ENCODE assay signal across 8 mouse cellular contexts in genomic region chr10:43722711-43723614, GRCm38 (mm10).
DNase-seq lines count a peak whose midpoint lies in the region; ATAC-seq and TF ChIP-seq lines count a peak whose summit lies in the region.

No protein-coding gene starts in this region.

- H3K4me1 ChIP-seq in embryonic facial prominence, embryonic 13.5 days: peaks cover 36% of the 10 kb centered on the region
- H3K4me1 ChIP-seq in hindbrain, embryonic 16.5 days (ENCODE audit: control insufficient read depth, insufficient read depth, low read depth, low read length): peaks cover 15% of the 10 kb centered on the region
- peaks cover 7 to 8% of the 10 kb centered on the region in 2 experiments; a peak in 3 of 4 replicates for H3K4me1 ChIP-seq in liver, embryonic 14.5 days (replicated peaks; ENCODE audit: control insufficient read depth in 2 of 2, insufficient read depth in 2 of 2, low read length in 1 of 2)

- no peak for TF ChIP-seq EP300 in liver, embryonic 14.5 days (IDR thresholded peaks at IDR 0.05; ENCODE audit: low read depth)

- peak overlapping the region; percentile 62 for H3K9ac ChIP-seq in embryonic facial prominence, embryonic 13.5 days
- H3K9ac ChIP-seq in hindbrain, embryonic 16.5 days (ENCODE audit: low read depth, low read length): peak overlapping the region; percentile 44
- H3K9ac ChIP-seq in liver, embryonic 14.5 days (replicated peaks): peak overlapping the region; percentile 51

- TF ChIP-seq CTCF in layer of hippocampus, adult 2 months (conservative IDR thresholded peaks at IDR 0.05): no peak
- TF ChIP-seq CTCF in liver, embryonic 14.5 days (IDR thresholded peaks at IDR 0.05; ENCODE audit: low read depth): no peak

- 1% methylated on average over 23 of the region's 23 CpGs for WGBS in embryonic facial prominence, embryonic 13.5 days
- WGBS in hindbrain, embryonic 16.5 days: 3% methylated on average over 23 of the region's 23 CpGs
- 12% methylated on average over 23 of the region's 23 CpGs for WGBS in liver, embryonic 14.5 days (ENCODE audit: insufficient replicate concordance)

- peaks cover 22% of the 10 kb centered on the region for H3K27me3 ChIP-seq in embryonic facial prominence, embryonic 13.5 days
- H3K27me3 ChIP-seq in hindbrain, embryonic 16.5 days (replicated peaks; ENCODE audit: control insufficient read depth, insufficient read depth, low read length): no peaks in the 10 kb centered on the region
- H3K27me3 ChIP-seq in liver, embryonic 14.5 days (ENCODE audit: control insufficient read depth, insufficient read depth, low read length): peaks cover 13% of the 10 kb centered on the region

- H3K27ac ChIP-seq in layer of hippocampus, adult 2 months: no peak overlapping the region; the same call in 1 of the 2 replicates
- H3K27ac ChIP-seq in embryonic facial prominence, embryonic 13.5 days: peak overlapping the region; percentile 66
- peak overlapping the region; percentile 62 for H3K27ac ChIP-seq in hindbrain, embryonic 16.5 days (ENCODE audit: low read depth, low read length)
- H3K27ac ChIP-seq in liver, embryonic 14.5 days: no peak overlapping the region

- peak overlapping the region; percentile 78 for H3K4me2 ChIP-seq in embryonic facial prominence, embryonic 13.5 days
- H3K4me2 ChIP-seq in hindbrain, embryonic 16.5 days (ENCODE audit: low read length): peak overlapping the region; percentile 70
- peak overlapping the region; percentile 68 for H3K4me2 ChIP-seq in liver, embryonic 14.5 days (ENCODE audit: low read depth)

- no peaks in the 10 kb centered on the region for H3K9me3 ChIP-seq in embryonic facial prominence, embryonic 13.5 days
- H3K9me3 ChIP-seq in hindbrain, embryonic 16.5 days (ENCODE audit: control insufficient read depth, low read length): no peaks in the 10 kb centered on the region
- H3K9me3 ChIP-seq in liver, embryonic 14.5 days (ENCODE audit: control insufficient read depth, low read length): no peaks in the 10 kb centered on the region

- no peaks in the 10 kb centered on the region for H3K36me3 ChIP-seq in embryonic facial prominence, embryonic 13.5 days
- H3K36me3 ChIP-seq in hindbrain, embryonic 16.5 days (ENCODE audit: control insufficient read depth, insufficient read depth, low read length): no peaks in the 10 kb centered on the region
- no peaks in the 10 kb centered on the region for H3K36me3 ChIP-seq in liver, embryonic 14.5 days (replicated peaks; ENCODE audit: control insufficient read depth, insufficient read depth, low read depth)

- no peak for DNase-seq in layer of hippocampus, adult 2 months (ENCODE audit: low spot score in 2 of 2)
- DNase-seq in layer of hippocampus, adult 9-11 months: no peak
- no peak for DNase-seq in liver, embryonic 14.5 days (ENCODE audit: low read depth in 3 of 3, low spot score in 3 of 3)
- peak; percentile 67 for DNase-seq in neural tube, embryonic 10.5 days (ENCODE audit: extremely low spot score, low spot score)
- DNase-seq in natural killer cell, adult 2 months (ENCODE audit: low spot score in 2 of 2): no peak
- DNase-seq in gastrocnemius, postnatal 25 days: no peak

- H3K4me3 ChIP-seq in layer of hippocampus, adult 2 months: peak overlapping the region; percentile 52
- peak overlapping the region; percentile 39 for H3K4me3 ChIP-seq in embryonic facial prominence, embryonic 13.5 days
- peak overlapping the region; percentile 33 for H3K4me3 ChIP-seq in hindbrain, embryonic 16.5 days (ENCODE audit: low read length)
- H3K4me3 ChIP-seq in liver, embryonic 14.5 days (ENCODE audit: insufficient read depth in 1 of 2, low read depth in 2 of 2, low read length in 2 of 2): peak overlapping the region; percentile 34 to 47

- peak; percentile 60; the same call in 1 of the 2 replicates for ATAC-seq in embryonic facial prominence, embryonic 13.5 days (ENCODE audit: insufficient number of reproducible peaks, insufficient read depth, low FRiP score, low TSS enrichment, low read depth)
- peak; percentile 69 for ATAC-seq in hindbrain, embryonic 16.5 days
- ATAC-seq in liver, embryonic 14.5 days (ENCODE audit: insufficient read depth): no peak

Comparison
In these comparisons a context has a peak if more than half of its experiments do, and no peak if none do; other contexts are left out.
1. H3K27ac ChIP-seq: peak in embryonic facial prominence, embryonic 13.5 days (single experiment) and hindbrain, embryonic 16.5 days (single experiment); none in layer of hippocampus, adult 2 months (single experiment) and liver, embryonic 14.5 days (single experiment).
2. Peak in every context shown above with its lines, with median percentiles within 50 percentile points of each other: H3K4me3 ChIP-seq, H3K4me2 ChIP-seq and H3K9ac ChIP-seq.